Mouse (Mus musculus) bone marrow, adult 2 months (tissue): Measurements from ENCODE around the gene Nelfb.

Experiments used
- CTCF ChIP-seq: fragments of 200-500 bp; IDR thresholded peaks from 2 replicates; pipeline ENCODE4 v1.5.1; 2011; ENCODE audit warnings: low read length, control low read depth; ENCODE audit not compliant: control insufficient read depth, insufficient read depth
- POLR2A ChIP-seq: fragments of 200-500 bp; IDR thresholded peaks from 2 replicates; pipeline ENCODE4 v1.6.1; 2011; ENCODE audit warnings: low read depth, mild to moderate bottlenecking, control low read depth, low read length, borderline replicate concordance; ENCODE audit not compliant: control insufficient read depth

DNA sequence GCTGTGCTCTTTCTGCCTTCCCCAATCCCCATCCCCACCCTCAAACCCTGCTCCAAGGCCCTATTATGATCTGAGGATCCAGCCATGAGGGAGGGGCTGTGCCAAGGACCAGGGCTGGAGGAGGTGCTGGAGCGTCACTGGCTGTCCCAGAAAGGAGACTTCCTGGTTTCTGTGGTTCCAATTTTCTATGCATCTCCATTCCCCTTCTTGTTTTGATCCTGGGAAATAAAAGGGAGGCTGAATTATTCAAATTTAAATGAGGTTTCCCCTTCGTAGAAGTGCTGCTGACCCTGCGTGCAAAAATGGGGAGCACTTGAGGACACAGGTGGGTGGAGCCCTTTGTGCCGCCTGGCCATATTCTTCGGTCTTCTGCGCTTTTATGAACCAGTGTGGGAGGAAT is 28.6 kb downstream of the Nelfb start:
- TF ChIP-seq CTCF (no peak), POLR2A (no peak)
